Mouse (Mus musculus) spleen, adult 2 months (tissue): ENCODE measurements around the gene Gpkow. TPM values are rescaled to one million over a fixed set of nuclear protein-coding genes. Genes with fewer than 3 reads are reported as not detected.

Source experiments
- DNase-seq, 2 experiments: peaks; one replicate each; pipeline versions ENCODE4 v3.0.0 to v3.0.0-alpha.2; 2012 to 2021; ENCODE audit warnings: low spot score in 2 of 2, low read depth in 1 of 2
- H3K27ac ChIP-seq: fragments of 200-500 bp; 2 replicates; pipeline ENCODE4 v1.5.1; 2012; ENCODE audit warnings: low read length, inconsistent platforms; ENCODE audit not compliant: insufficient read depth
- H3K27me3 ChIP-seq: fragments of 200-500 bp; 2 replicates; pipeline ENCODE4 v1.6.1; 2012; ENCODE audit warnings: mild to moderate bottlenecking, moderate library complexity, low read length, inconsistent platforms; ENCODE audit not compliant: control insufficient read depth, insufficient read depth
- H3K36me3 ChIP-seq: fragments of 200-500 bp; 2 replicates; pipeline ENCODE4 v1.6.1; 2012; ENCODE audit warnings: mild to moderate bottlenecking, low read length, inconsistent platforms; ENCODE audit not compliant: control insufficient read depth, insufficient read depth
- H3K4me1 ChIP-seq: fragments of 200-500 bp; 2 replicates; pipeline ENCODE4 v1.6.1; 2011; ENCODE audit warnings: inconsistent platforms; ENCODE audit not compliant: control insufficient read depth, insufficient read depth, insufficient read length
- H3K4me3 ChIP-seq: fragments of 200-500 bp; 2 replicates; pipeline ENCODE4 v1.5.1; 2011; ENCODE audit warnings: mild to moderate bottlenecking, inconsistent platforms; ENCODE audit not compliant: insufficient read depth, insufficient read length; ENCODE audit errors: extremely low read depth
- CTCF ChIP-seq: fragments of 200-500 bp; IDR thresholded peaks from 2 replicates; pipeline ENCODE4 v1.5.1; 2011; ENCODE audit warnings: mild to moderate bottlenecking, inconsistent platforms; ENCODE audit not compliant: insufficient read depth, insufficient read length, insufficient replicate concordance; ENCODE audit errors: extremely low read depth
- POLR2A ChIP-seq: fragments of 200-500 bp; IDR thresholded peaks from 2 replicates; pipeline ENCODE4 v1.6.1; 2011; ENCODE audit warnings: low read depth, low read length, inconsistent platforms
- WGBS: fragments of 180-500 bp; shearing (Covaris S2); methylation state at CpG from one replicate; pipeline ENCODE4 v1.1.7; 2018; 5-methylcytosine and 5-hydroxymethylcytosine counted together
- polyA plus RNA-seq: library from polyadenylated mRNA; depleted of rRNA; stranded (reverse); fragments of >200 nt; gene quantifications from 2 replicates; pipeline ENCODE4 v1.2.3, GENCODE M21; 2012; rRNA removed

Gpkow gene
- 6.1 and 6.2 TPM in 2 replicates for polyA plus RNA-seq

- WGBS = 20% methylated on average over 33 of the region's 33 CpGs
- peak within 1 kb of the TSS; percentile 73; the same call in 1 of the 2 replicates for H3K27ac ChIP-seq
- TF ChIP-seq POLR2A = peak; percentile 31; the same call in 1 of the 2 replicates
- no peak for TF ChIP-seq CTCF
- H3K36me3 ChIP-seq = peaks cover 3% of the 10 kb centered on the region
- no peaks in the 10 kb centered on the region for H3K27me3 ChIP-seq
- DNase-seq = peak; percentile 78 to 80
- no peaks in the 10 kb centered on the region for H3K4me1 ChIP-seq
- peak within 1 kb of the TSS; percentile 80 for H3K4me3 ChIP-seq
Measured at GRCm38 (mm10) chrX:7696954-7697381, at the start of gene Gpkow. TSS of gene Gpkow (plus strand) at chrX:7697131.

- no peaks in the 10 kb centered on the region for H3K36me3 ChIP-seq
- H3K4me1 ChIP-seq = peaks cover 10% of the 10 kb centered on the region
- H3K4me3 ChIP-seq = peak overlapping the region; percentile 60
- H3K27ac ChIP-seq = peak overlapping the region; percentile 97
- TF ChIP-seq CTCF = no peak
- peak; percentile 74 for TF ChIP-seq POLR2A
- peak; percentile 76 to 91 for DNase-seq
- H3K27me3 ChIP-seq = no peaks in the 10 kb centered on the region
- WGBS = 30% methylated on average over 25 of the region's 25 CpGs
Measured at GRCm38 (mm10) chrX:7648671-7649304, 48.1 kb upstream of the Gpkow start.

- 20% methylated on average over 26 of the region's 26 CpGs for WGBS
- Histone ChIP-seq H3K27ac (peak within 1 kb of the TSS; percentile 74), H3K4me3 (peak within 1 kb of the TSS; percentile 76), H3K36me3 (no peaks in the 10 kb centered on the region), H3K4me1 (peaks cover 16% of the 10 kb centered on the region), H3K27me3 (no peaks in the 10 kb centered on the region)
- DNase-seq = peak in 1 of 2 experiments; percentile 51
- TF ChIP-seq CTCF (no peak), POLR2A (peak; percentile 40)
Measured at GRCm38 (mm10) chrX:7657221-7657639, 39.7 kb upstream of the Gpkow start, which contains the start of gene Prickle3. TSS of gene Prickle3 (plus strand) at chrX:7657260.

GRCm38 (mm10) chrX:7658031-7658784 lies 38.7 kb upstream of the Gpkow start:
- H3K27ac ChIP-seq = peak overlapping the region; percentile 4; the same call in 1 of the 2 replicates
- TF ChIP-seq POLR2A (no peak), CTCF (no peak)
- 39% methylated on average over 15 of the region's 15 CpGs for WGBS
- peaks cover 15% of the 10 kb centered on the region for H3K4me1 ChIP-seq
- H3K36me3 ChIP-seq = no peaks in the 10 kb centered on the region
- DNase-seq = no peak
- no peak overlapping the region; the same call in 1 of the 2 replicates for H3K4me3 ChIP-seq
- H3K27me3 ChIP-seq = no peaks in the 10 kb centered on the region

- no peaks in the 10 kb centered on the region for H3K36me3 ChIP-seq
- no peaks in the 10 kb centered on the region for H3K27me3 ChIP-seq
- WGBS = 72% methylated on average over 11 of the region's 11 CpGs
- no peak overlapping the region for H3K27ac ChIP-seq
- TF ChIP-seq CTCF = no peak
- TF ChIP-seq POLR2A = no peak
- H3K4me1 ChIP-seq = peaks cover 10% of the 10 kb centered on the region
- H3K4me3 ChIP-seq = no peak overlapping the region
- DNase-seq = no peak
Measured at GRCm38 (mm10) chrX:7658785-7659589, 37.9 kb upstream of the Gpkow start.

- no peak for DNase-seq
- peaks cover 10% of the 10 kb centered on the region for H3K4me1 ChIP-seq
- 84% methylated on average over 4 of the region's 4 CpGs for WGBS
- no peak for TF ChIP-seq CTCF
- no peak for TF ChIP-seq POLR2A
- H3K27ac ChIP-seq = no peak overlapping the region
- H3K36me3 ChIP-seq = peaks cover 2% of the 10 kb centered on the region
- no peak overlapping the region for H3K4me3 ChIP-seq
- no peaks in the 10 kb centered on the region for H3K27me3 ChIP-seq
Measured at GRCm38 (mm10) chrX:7661086-7661485, 35.8 kb upstream of the Gpkow start.
